Mouse (Mus musculus) ES-E14 (cell line): Measurements from ENCODE around the gene Skap2.

Experiments used
- CHD2 ChIP-seq: IDR thresholded peaks from 2 replicates; pipeline ENCODE4 v1.6.1; 2014; ENCODE audit warnings: mild to moderate bottlenecking, low read depth, low read length, inconsistent platforms
- HCFC1 ChIP-seq: IDR thresholded peaks from 2 replicates; pipeline ENCODE4 v1.6.1; 2012; ENCODE audit warnings: low read length, inconsistent platforms, borderline replicate concordance; ENCODE audit not compliant: insufficient read depth
- ZC3H11A ChIP-seq: IDR thresholded peaks from 2 replicates; pipeline ENCODE4 v1.6.1; 2012; ENCODE audit warnings: low read depth, mild to moderate bottlenecking, inconsistent platforms, low read length, borderline replicate concordance

GRCm38 (mm10) chr6:51860300-51860699 is 152.0 kb downstream of the Skap2 start:
- TF ChIP-seq CHD2, result no peak
- TF ChIP-seq HCFC1, result no peak
- no peak for TF ChIP-seq ZC3H11A
